Mouse (Mus musculus): ENCODE results near the gene Pde10a. TPM values are rescaled to one million over a fixed set of nuclear protein-coding genes. Genes with fewer than 3 reads are reported as not detected.

Pde10a gene
- polyA plus RNA-seq, 1 experiment from 2014 or later: 1.7 TPM

- WGBS (ENCODE audit: insufficient replicate concordance): 56% methylated on average over 4 of the region's 4 CpGs
- ATAC-seq: no peak
These were observed 25.5 kb upstream of the Pde10a start for GRCm38 (mm10) chr17:8499564-8500117.

DNA sequence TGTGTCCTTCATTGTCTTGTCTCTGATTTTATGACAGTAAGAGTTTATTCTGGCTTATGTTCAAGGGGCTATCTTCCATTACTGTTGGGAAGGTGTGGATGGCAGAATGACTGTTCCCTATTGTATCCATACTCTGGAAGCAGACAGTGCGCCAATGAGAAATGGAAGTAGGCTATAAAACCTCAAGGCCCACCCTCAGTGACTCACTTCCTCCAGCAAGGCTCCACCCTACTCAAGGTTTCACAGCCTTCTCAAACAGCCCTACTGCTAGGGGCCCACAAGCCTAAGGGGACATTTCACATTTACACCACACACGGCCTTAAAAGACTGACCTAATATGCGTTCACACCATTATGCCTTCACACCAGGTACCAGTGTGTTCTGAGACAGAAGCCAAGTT is 20.8 kb upstream of the Pde10a start:
- 50% methylated on average over 3 of the region's 3 CpGs for WGBS (ENCODE audit: insufficient replicate concordance)
- H3K27me3 ChIP-seq (replicated peaks): peaks cover 17% of the 10 kb centered on the region
- ATAC-seq: no peak
- peaks cover 11% of the 10 kb centered on the region; the same call in 1 of the 2 replicates for H3K4me1 ChIP-seq
- no peak overlapping the region for H3K4me2 ChIP-seq
- no peaks in the 10 kb centered on the region for H3K36me3 ChIP-seq
- no peak overlapping the region for H3K9ac ChIP-seq
- H3K27ac ChIP-seq: no peak overlapping the region
- no peaks in the 10 kb centered on the region for H3K9me3 ChIP-seq (replicated peaks)
- no peak overlapping the region for H3K4me3 ChIP-seq

More at GRCm38 (mm10) chr17:8499564-8500117, 25.5 kb upstream of the Pde10a start:
- Histone ChIP-seq H3K27me3 (replicated peaks) (peaks cover 4% of the 10 kb centered on the region), H3K27ac (no peak overlapping the region), H3K9me3 (replicated peaks) (no peaks in the 10 kb centered on the region), H3K4me3 (no peak overlapping the region), H3K4me2 (no peak overlapping the region), H3K9ac (no peak overlapping the region), H3K36me3 (no peaks in the 10 kb centered on the region), H3K4me1 (no peaks in the 10 kb centered on the region)

GRCm38 (mm10) chr17:8505669-8506426 is 19.3 kb upstream of the Pde10a start:
- no peak overlapping the region for H3K27ac ChIP-seq
- under 1% methylated on average over 20 of the region's 20 CpGs for WGBS (ENCODE audit: insufficient replicate concordance)
- peak overlapping the region; percentile 43 for H3K4me3 ChIP-seq
- peaks cover 17% of the 10 kb centered on the region for H3K27me3 ChIP-seq (replicated peaks)
- peak overlapping the region; percentile 65 for H3K4me2 ChIP-seq
- no peaks in the 10 kb centered on the region for H3K9me3 ChIP-seq (replicated peaks)
- H3K4me1 ChIP-seq: peaks cover 11% of the 10 kb centered on the region; the same call in 1 of the 2 replicates
- no peaks in the 10 kb centered on the region for H3K36me3 ChIP-seq
- peak; percentile 79 for ATAC-seq
- H3K9ac ChIP-seq: no peak overlapping the region

- Histone ChIP-seq H3K4me3 (no peak overlapping the region), H3K36me3 (no peaks in the 10 kb centered on the region), H3K9me3 (replicated peaks) (no peaks in the 10 kb centered on the region), H3K27me3 (replicated peaks) (peaks cover 13% of the 10 kb centered on the region), H3K4me1 (peaks cover 11% of the 10 kb centered on the region; the same call in 1 of the 2 replicates), H3K4me2 (no peak overlapping the region), H3K9ac (no peak overlapping the region), H3K27ac (no peak overlapping the region)
- ATAC-seq: no peak
- WGBS (ENCODE audit: insufficient replicate concordance): 50% methylated on average over 6 of the region's 6 CpGs
These were observed 18.4 kb upstream of the Pde10a start for GRCm38 (mm10) chr17:8506726-8507125.

GRCm38 (mm10) chr17:8507654-8508053 is 17.5 kb upstream of the Pde10a start:
- ATAC-seq: no peak
- 17% methylated on average over 3 of the region's 3 CpGs for WGBS (ENCODE audit: insufficient replicate concordance)
- Histone ChIP-seq H3K4me3 (no peak overlapping the region), H3K9ac (no peak overlapping the region), H3K9me3 (replicated peaks) (no peaks in the 10 kb centered on the region), H3K27ac (no peak overlapping the region), H3K36me3 (no peaks in the 10 kb centered on the region), H3K4me1 (peaks cover 11% of the 10 kb centered on the region; the same call in 1 of the 2 replicates), H3K27me3 (replicated peaks) (peaks cover 13% of the 10 kb centered on the region), H3K4me2 (0 out of 2 replicates have a peak overlapping the region, but pooled peaks have one; percentile 35)

DNA sequence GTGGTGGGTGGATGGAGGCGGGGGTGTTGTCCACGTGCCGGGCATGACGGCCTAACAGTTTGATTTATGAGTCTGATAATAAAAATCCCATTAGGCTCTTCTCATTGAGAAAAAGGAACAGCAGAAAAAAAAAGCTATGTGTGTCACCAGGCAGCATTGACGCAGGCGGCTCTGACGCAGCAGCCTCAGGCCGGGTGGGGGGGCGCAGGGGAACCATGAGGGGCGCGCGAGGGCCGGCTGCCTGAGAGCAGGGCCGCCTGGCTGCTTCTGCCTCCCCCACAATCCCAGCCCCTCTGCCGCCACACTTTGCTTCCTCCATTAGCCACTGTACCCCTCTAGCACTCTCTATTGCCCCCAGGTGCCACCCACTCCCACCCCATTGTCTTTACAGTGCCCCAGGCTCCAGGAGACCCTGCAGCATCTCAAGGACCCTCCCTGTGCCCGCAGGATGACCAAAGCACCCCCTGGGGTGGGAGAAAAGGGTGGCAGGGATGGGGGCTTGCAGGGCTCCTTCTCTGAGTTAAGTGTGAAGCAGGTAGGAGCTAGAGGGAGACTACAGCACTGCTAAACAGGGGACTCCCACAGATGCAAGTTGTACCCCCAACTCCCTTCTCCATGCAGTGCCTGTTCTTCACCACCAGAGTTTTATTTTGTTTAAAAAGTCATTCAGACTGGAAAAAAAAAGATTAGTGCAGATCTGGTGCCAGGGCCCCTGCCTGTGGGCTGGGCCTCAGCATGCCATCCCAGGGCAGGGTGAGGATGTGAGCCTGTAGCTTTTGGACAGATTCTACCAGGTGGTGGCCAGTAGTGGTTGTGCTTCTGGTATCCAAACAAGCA is 16.6 kb upstream of the Pde10a start:
- Histone ChIP-seq H3K9me3 (replicated peaks) (no peaks in the 10 kb centered on the region), H3K27ac (no peak overlapping the region), H3K36me3 (no peaks in the 10 kb centered on the region), H3K4me3 (no peak overlapping the region), H3K27me3 (replicated peaks) (peaks cover 18% of the 10 kb centered on the region), H3K9ac (no peak overlapping the region), H3K4me2 (peak overlapping the region; percentile 35; the same call in 1 of the 2 replicates), H3K4me1 (peaks cover 11% of the 10 kb centered on the region; the same call in 1 of the 2 replicates)
- 0 out of 2 replicates have a peak, but pooled peaks have one; percentile 21 for ATAC-seq
- 4% methylated on average over 16 of the region's 16 CpGs for WGBS (ENCODE audit: insufficient replicate concordance)

GRCm38 (mm10) chr17:8516006-8516405 is 9.2 kb upstream of the Pde10a start:
- no peak overlapping the region for H3K9ac ChIP-seq
- WGBS (ENCODE audit: insufficient replicate concordance): 61% methylated on average over 6 of the region's 6 CpGs
- no peak overlapping the region for H3K27ac ChIP-seq
- peaks cover 44% of the 10 kb centered on the region for H3K27me3 ChIP-seq (replicated peaks)
- ATAC-seq: no peak
- no peaks in the 10 kb centered on the region for H3K36me3 ChIP-seq
- H3K4me3 ChIP-seq: no peak overlapping the region
- H3K9me3 ChIP-seq (replicated peaks): no peaks in the 10 kb centered on the region
- H3K4me1 ChIP-seq: no peaks in the 10 kb centered on the region
- H3K4me2 ChIP-seq: no peak overlapping the region

DNA sequence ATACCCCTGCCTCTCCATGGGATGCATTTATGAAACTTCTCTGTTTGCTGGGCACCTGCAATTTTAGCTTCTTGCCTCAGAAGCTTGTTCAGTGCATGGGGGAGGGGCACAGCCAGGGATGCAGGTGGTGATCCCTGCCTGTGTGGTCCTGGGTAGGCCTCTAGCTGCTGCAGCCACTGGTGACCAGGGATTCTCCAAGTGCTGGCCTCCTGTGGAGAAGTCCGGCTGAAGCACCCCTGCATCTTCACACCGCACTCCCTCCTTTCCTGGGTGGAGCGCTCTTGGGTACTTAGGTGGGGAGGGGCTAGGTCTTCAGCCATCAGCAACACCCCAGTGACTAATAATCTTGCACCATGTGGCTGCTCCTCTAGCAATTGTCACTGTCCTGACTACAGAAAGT is 1.2 kb upstream of the Pde10a start:
- H3K4me2 ChIP-seq: peak overlapping the region; percentile 61; the same call in 1 of the 2 replicates
- H3K9ac ChIP-seq: no peak overlapping the region
- H3K36me3 ChIP-seq: no peaks in the 10 kb centered on the region
- peaks cover 81% of the 10 kb centered on the region for H3K27me3 ChIP-seq (replicated peaks)
- H3K27ac ChIP-seq: no peak overlapping the region
- H3K9me3 ChIP-seq (replicated peaks): no peaks in the 10 kb centered on the region
- no peak overlapping the region for H3K4me3 ChIP-seq
- H3K4me1 ChIP-seq: peaks cover 12% of the 10 kb centered on the region; the same call in 1 of the 2 replicates
- 22% methylated on average over 3 of the region's 3 CpGs for WGBS (ENCODE audit: insufficient replicate concordance)
- ATAC-seq: no peak

GRCm38 (mm10) chr17:8524387-8525165 is 596 bp upstream of the Pde10a start:
- peaks cover 12% of the 10 kb centered on the region; the same call in 1 of the 2 replicates for H3K4me1 ChIP-seq
- peak overlapping the region; percentile 39 for H3K4me3 ChIP-seq
- H3K27me3 ChIP-seq (replicated peaks): peaks cover 77% of the 10 kb centered on the region
- no peaks in the 10 kb centered on the region for H3K36me3 ChIP-seq
- H3K9me3 ChIP-seq (replicated peaks): no peaks in the 10 kb centered on the region
- H3K4me2 ChIP-seq: peak overlapping the region; percentile 61
- 2% methylated on average over 37 of the region's 45 CpGs for WGBS (ENCODE audit: insufficient replicate concordance)
- ATAC-seq: no peak
- no peak overlapping the region for H3K27ac ChIP-seq
- no peak overlapping the region for H3K9ac ChIP-seq

GRCm38 (mm10) chr17:8525971-8526740 is 984 bp downstream of the Pde10a start:
- no peak overlapping the region for H3K27ac ChIP-seq
- no peak overlapping the region for H3K9ac ChIP-seq
- H3K9me3 ChIP-seq (replicated peaks): no peaks in the 10 kb centered on the region
- H3K4me2 ChIP-seq: no peak overlapping the region
- peaks cover 69% of the 10 kb centered on the region for H3K27me3 ChIP-seq (replicated peaks)
- H3K4me3 ChIP-seq: no peak overlapping the region
- no peaks in the 10 kb centered on the region for H3K36me3 ChIP-seq
- H3K4me1 ChIP-seq: peaks cover 12% of the 10 kb centered on the region; the same call in 1 of the 2 replicates
- no peak for ATAC-seq
- 10% methylated on average over 21 of the region's 21 CpGs for WGBS (ENCODE audit: insufficient replicate concordance)
